Mouse (Mus musculus): Measurements from ENCODE around the gene Flt1. TPM values are rescaled to one million over a fixed set of nuclear protein-coding genes. Genes with fewer than 3 reads are reported as not detected.

Flt1 gene
- polyA plus RNA-seq, 1 experiment from 2014 or later = 12.9 TPM

- Histone ChIP-seq H3K36me3 (no peaks in the 10 kb centered on the region), H3K4me1 (peaks cover 13% of the 10 kb centered on the region), H3K4me3 (replicated peaks) (no peak overlapping the region), H3K27me3 (peaks cover 52% of the 10 kb centered on the region), H3K27ac (replicated peaks) (no peak overlapping the region), H3K9me3 (replicated peaks) (no peaks in the 10 kb centered on the region; the same call in 1 of the 2 replicates), H3K4me2 (replicated peaks) (no peak overlapping the region), H3K9ac (no peak overlapping the region)
- WGBS = 12% methylated on average over 5 of the region's 5 CpGs
- no peak for ATAC-seq (ENCODE audit: insufficient number of reproducible peaks, low FRiP score, low TSS enrichment, low read depth)
Observed at GRCm38 (mm10) chr5:147749972-147750371, 24.2 kb upstream of the Flt1 start.

GRCm38 (mm10) chr5:147748081-147748581 lies 22.3 kb upstream of the Flt1 start:
- Histone ChIP-seq H3K27ac (replicated peaks) (no peak overlapping the region), H3K36me3 (no peaks in the 10 kb centered on the region), H3K4me2 (replicated peaks) (peak overlapping the region; percentile 21; the same call in 1 of the 2 replicates), H3K9ac (no peak overlapping the region), H3K4me3 (replicated peaks) (no peak overlapping the region), H3K9me3 (replicated peaks) (no peaks in the 10 kb centered on the region), H3K27me3 (peaks cover 42% of the 10 kb centered on the region), H3K4me1 (peaks cover 13% of the 10 kb centered on the region)
- 4% methylated on average over 15 of the region's 15 CpGs for WGBS
- no peak for ATAC-seq (ENCODE audit: insufficient number of reproducible peaks, low FRiP score, low TSS enrichment, low read depth)

GRCm38 (mm10) chr5:147744900-147745653 lies 19.3 kb upstream of the Flt1 start:
- peaks cover 17% of the 10 kb centered on the region for H3K27me3 ChIP-seq
- 87% methylated on average over 21 of the region's 21 CpGs for WGBS

GRCm38 (mm10) chr5:147742468-147743111 lies 16.8 kb upstream of the Flt1 start:
- ATAC-seq (ENCODE audit: insufficient number of reproducible peaks, low FRiP score, low TSS enrichment, low read depth) = no peak
- H3K27me3 ChIP-seq = no peaks in the 10 kb centered on the region
- H3K9ac ChIP-seq = no peak overlapping the region
- 0 out of 2 replicates have a peak, but pooled peaks cover 3% of the 10 kb centered on the region for H3K9me3 ChIP-seq (replicated peaks)
- no peaks in the 10 kb centered on the region for H3K4me1 ChIP-seq
- H3K36me3 ChIP-seq = no peaks in the 10 kb centered on the region
- 81% methylated on average over 9 of the region's 9 CpGs for WGBS
- H3K27ac ChIP-seq (replicated peaks) = no peak overlapping the region
- H3K4me3 ChIP-seq (replicated peaks) = no peak overlapping the region
- no peak overlapping the region for H3K4me2 ChIP-seq (replicated peaks)

More at GRCm38 (mm10) chr5:147744900-147745653, 19.3 kb upstream of the Flt1 start:
- Histone ChIP-seq H3K4me3 (replicated peaks) (no peak overlapping the region), H3K9me3 (replicated peaks) (no peaks in the 10 kb centered on the region), H3K36me3 (no peaks in the 10 kb centered on the region), H3K27ac (replicated peaks) (no peak overlapping the region), H3K4me2 (replicated peaks) (no peak overlapping the region), H3K9ac (no peak overlapping the region), H3K4me1 (no peaks in the 10 kb centered on the region)
- no peak for ATAC-seq (ENCODE audit: insufficient number of reproducible peaks, low FRiP score, low TSS enrichment, low read depth)

- Histone ChIP-seq H3K9ac (no peak overlapping the region), H3K4me2 (replicated peaks) (no peak overlapping the region), H3K9me3 (replicated peaks) (0 out of 2 replicates have a peak, but pooled peaks cover 3% of the 10 kb centered on the region), H3K36me3 (no peaks in the 10 kb centered on the region), H3K4me3 (replicated peaks) (no peak overlapping the region), H3K27ac (replicated peaks) (no peak overlapping the region), H3K27me3 (no peaks in the 10 kb centered on the region; the same call in 1 of the 2 replicates), H3K4me1 (no peaks in the 10 kb centered on the region)
- ATAC-seq (ENCODE audit: insufficient number of reproducible peaks, low FRiP score, low TSS enrichment, low read depth) = no peak
- WGBS = 45% methylated on average over 8 of the region's 8 CpGs
Observed at GRCm38 (mm10) chr5:147736766-147737280, 11.0 kb upstream of the Flt1 start.

GRCm38 (mm10) chr5:147733682-147734081 lies 7.9 kb upstream of the Flt1 start:
- Histone ChIP-seq H3K4me2 (replicated peaks) (no peak overlapping the region), H3K4me1 (no peaks in the 10 kb centered on the region), H3K9ac (no peak overlapping the region), H3K36me3 (no peaks in the 10 kb centered on the region), H3K27me3 (peaks cover 26% of the 10 kb centered on the region), H3K4me3 (replicated peaks) (no peak overlapping the region), H3K9me3 (replicated peaks) (no peaks in the 10 kb centered on the region), H3K27ac (replicated peaks) (no peak overlapping the region)
- no peak for ATAC-seq (ENCODE audit: insufficient number of reproducible peaks, low FRiP score, low TSS enrichment, low read depth)
- WGBS = 90% methylated on average over 1 of the region's 1 CpGs

- no peak overlapping the region for H3K4me2 ChIP-seq (replicated peaks)
- H3K9ac ChIP-seq = no peak overlapping the region
- H3K9me3 ChIP-seq (replicated peaks) = no peaks in the 10 kb centered on the region
- no peak overlapping the region for H3K4me3 ChIP-seq (replicated peaks)
- WGBS = 63% methylated on average over 5 of the region's 5 CpGs
- H3K36me3 ChIP-seq = no peaks in the 10 kb centered on the region
- no peak overlapping the region for H3K27ac ChIP-seq (replicated peaks)
- no peaks in the 10 kb centered on the region for H3K4me1 ChIP-seq
- ATAC-seq (ENCODE audit: insufficient number of reproducible peaks, low FRiP score, low TSS enrichment, low read depth) = no peak
- H3K27me3 ChIP-seq = peaks cover 34% of the 10 kb centered on the region
Observed at GRCm38 (mm10) chr5:147732926-147733325, 7.1 kb upstream of the Flt1 start.

- Histone ChIP-seq H3K36me3 (no peaks in the 10 kb centered on the region), H3K9ac (no peak overlapping the region), H3K9me3 (replicated peaks) (no peaks in the 10 kb centered on the region), H3K4me1 (peaks cover 19% of the 10 kb centered on the region), H3K27me3 (peaks cover 84% of the 10 kb centered on the region), H3K4me2 (replicated peaks) (no peak overlapping the region), H3K4me3 (replicated peaks) (no peak overlapping the region), H3K27ac (replicated peaks) (no peak overlapping the region)
- ATAC-seq (ENCODE audit: insufficient number of reproducible peaks, low FRiP score, low TSS enrichment, low read depth) = no peak
- 7% methylated on average over 12 of the region's 12 CpGs for WGBS
Observed at GRCm38 (mm10) chr5:147727481-147727880, 1.7 kb upstream of the Flt1 start.

GRCm38 (mm10) chr5:147726701-147727393 lies 1.0 kb upstream of the Flt1 start:
- Histone ChIP-seq H3K4me3 (replicated peaks) (0 out of 2 replicates have a peak overlapping the region, but pooled peaks have one; percentile 43), H3K27me3 (peaks cover 88% of the 10 kb centered on the region)

GRCm38 (mm10) chr5:147724945-147725830 lies 623 bp downstream of the Flt1 start:
- peak; percentile 52 for ATAC-seq (ENCODE audit: insufficient number of reproducible peaks, low FRiP score, low TSS enrichment, low read depth)
- Histone ChIP-seq H3K4me3 (replicated peaks) (peak overlapping the region; percentile 43), H3K9me3 (replicated peaks) (no peaks in the 10 kb centered on the region), H3K27ac (replicated peaks) (no peak overlapping the region), H3K9ac (peak overlapping the region; percentile 31), H3K4me1 (peaks cover 19% of the 10 kb centered on the region), H3K4me2 (replicated peaks) (peak overlapping the region; percentile 89), H3K27me3 (peaks cover 92% of the 10 kb centered on the region), H3K36me3 (no peaks in the 10 kb centered on the region)
- WGBS = under 1% methylated on average over 69 of the region's 69 CpGs

More at GRCm38 (mm10) chr5:147726701-147727393, 1.0 kb upstream of the Flt1 start:
- H3K27ac ChIP-seq (replicated peaks) = no peak overlapping the region
- H3K4me1 ChIP-seq = peaks cover 19% of the 10 kb centered on the region
- 4% methylated on average over 18 of the region's 18 CpGs for WGBS
- H3K36me3 ChIP-seq = no peaks in the 10 kb centered on the region
- H3K9ac ChIP-seq = no peak overlapping the region
- ATAC-seq (ENCODE audit: insufficient number of reproducible peaks, low FRiP score, low TSS enrichment, low read depth) = no peak
- H3K9me3 ChIP-seq (replicated peaks) = no peaks in the 10 kb centered on the region
- H3K4me2 ChIP-seq (replicated peaks) = peak overlapping the region; percentile 89

Data from embryonic facial prominence, embryonic 15.5 days (tissue).